ENCODE assay signal across 25 mouse cellular contexts in genomic region chr12:80307556-80307955, GRCm38 (mm10).
"Had no signal": no experiment of that assay in that cellular context is flagged by ENCODE, and none has a peak within 500 bp of the region (broad histone marks: within the 10 kb centered on the region; RNA-seq: fewer than 3 reads in every experiment).

No protein-coding gene starts in this region.

- H3K36me3 ChIP-seq: heart, embryonic 10.5 days; heart, embryonic 12.5 days; hindbrain, embryonic 10.5 days; hindbrain, embryonic 12.5 days; kidney, embryonic 15.5 days; limb, embryonic 13.5 days; limb, embryonic 15.5 days; liver, embryonic 12.5 days had no signal

- H3K4me1 ChIP-seq: heart, embryonic 10.5 days; heart, embryonic 12.5 days; hindbrain, embryonic 10.5 days; hindbrain, embryonic 12.5 days; kidney, embryonic 15.5 days; limb, embryonic 13.5 days; limb, embryonic 15.5 days; liver, embryonic 12.5 days had no signal

- ATAC-seq: hindbrain, embryonic 16.5 days; inflammation-experienced regulatory T-cells, adult 6 months; intestine, postnatal 0 days; liver, embryonic 12.5 days had no signal

- H3K27me3 ChIP-seq: heart, embryonic 12.5 days; hindbrain, embryonic 12.5 days; kidney, embryonic 15.5 days; limb, embryonic 13.5 days; limb, embryonic 15.5 days; liver, embryonic 12.5 days had no signal

- H3K4me2 ChIP-seq: heart, embryonic 12.5 days; hindbrain, embryonic 12.5 days; hindbrain, embryonic 14.5 days; kidney, embryonic 15.5 days; limb, embryonic 13.5 days; limb, embryonic 15.5 days; liver, embryonic 12.5 days had no signal

- H3K9ac ChIP-seq: heart, embryonic 12.5 days; hindbrain, embryonic 12.5 days; hindbrain, embryonic 14.5 days; kidney, embryonic 15.5 days; limb, embryonic 13.5 days; limb, embryonic 15.5 days; liver, embryonic 12.5 days; liver, embryonic 14.5 days had no signal

- H3K9me3 ChIP-seq: heart, embryonic 10.5 days; hindbrain, embryonic 12.5 days; kidney, embryonic 15.5 days; limb, embryonic 13.5 days; liver, embryonic 12.5 days had no signal

- H3K27ac ChIP-seq: heart, embryonic 10.5 days; hindbrain, embryonic 10.5 days; hindbrain, embryonic 12.5 days; hindbrain, embryonic 14.5 days; kidney, embryonic 15.5 days; kidney, postnatal 0 days; limb, embryonic 13.5 days; limb, embryonic 15.5 days; liver, embryonic 12.5 days; liver, embryonic 14.5 days had no signal

- DNase-seq: gastrocnemius, postnatal 14 days; heart, adult 18-20 months; heart, postnatal 10 days; heart, postnatal 4 days; kidney, adult 18-20 months; kidney, adult 9 months; kidney, postnatal 14 days; kidney, postnatal 36 days; layer of hippocampus, adult 9-11 months; layer of hippocampus, postnatal 36 days; left cerebral cortex, postnatal 4 days had no signal

- H3K4me3 ChIP-seq: heart, embryonic 10.5 days; heart, embryonic 12.5 days; hindbrain, embryonic 10.5 days; hindbrain, embryonic 12.5 days; kidney, embryonic 15.5 days; limb, embryonic 13.5 days; limb, embryonic 15.5 days; liver, embryonic 12.5 days had no signal
